Mouse (Mus musculus) frontal cortex, adult 2 months (tissue): ENCODE data around the gene Rsad2. TPM values are rescaled to one million over a fixed set of nuclear protein-coding genes. Genes with fewer than 3 reads are reported as not detected.
"Not testable (repeated sequence)": the region's sequence is repeated elsewhere in the genome, so short reads cannot be mapped to it uniquely, and the experiment has no call there.

Source experiments
- DNase-seq, 2 experiments: peaks; one replicate each; pipeline ENCODE4 v3.0.0; 2022; ENCODE audit warnings: low spot score in 1 of 2; ENCODE audit errors: extremely low spot score in 1 of 2
- polyA plus RNA-seq: library from polyadenylated mRNA; depleted of rRNA; stranded (reverse); fragments of >200 nt; gene quantifications from 2 replicates; pipeline ENCODE4 v1.2.3, GENCODE M21; 2012

The Rsad2 gene
- polyA plus RNA-seq, 1 experiment, result 1.2 TPM

DNA sequence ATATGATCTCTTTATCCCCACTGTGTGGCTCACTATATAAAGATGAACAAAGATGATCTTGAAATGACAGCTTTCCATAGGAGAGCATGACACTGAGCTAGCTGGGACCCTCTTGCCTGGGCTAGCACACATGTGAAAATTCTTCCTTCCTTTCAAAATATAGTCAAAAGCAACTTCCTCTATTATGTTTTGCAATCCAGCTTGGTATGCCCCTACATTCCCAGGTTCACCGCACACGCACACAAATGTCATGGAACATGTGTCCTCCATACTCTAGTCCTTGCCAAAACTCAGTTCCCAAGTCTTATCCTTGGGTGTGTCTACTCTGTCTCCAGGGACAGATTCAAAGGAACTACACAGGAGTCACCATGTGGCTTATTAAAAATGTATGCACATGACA, 6.8 kb downstream of the Rsad2 start:
- DNase-seq, result no peak

DNA sequence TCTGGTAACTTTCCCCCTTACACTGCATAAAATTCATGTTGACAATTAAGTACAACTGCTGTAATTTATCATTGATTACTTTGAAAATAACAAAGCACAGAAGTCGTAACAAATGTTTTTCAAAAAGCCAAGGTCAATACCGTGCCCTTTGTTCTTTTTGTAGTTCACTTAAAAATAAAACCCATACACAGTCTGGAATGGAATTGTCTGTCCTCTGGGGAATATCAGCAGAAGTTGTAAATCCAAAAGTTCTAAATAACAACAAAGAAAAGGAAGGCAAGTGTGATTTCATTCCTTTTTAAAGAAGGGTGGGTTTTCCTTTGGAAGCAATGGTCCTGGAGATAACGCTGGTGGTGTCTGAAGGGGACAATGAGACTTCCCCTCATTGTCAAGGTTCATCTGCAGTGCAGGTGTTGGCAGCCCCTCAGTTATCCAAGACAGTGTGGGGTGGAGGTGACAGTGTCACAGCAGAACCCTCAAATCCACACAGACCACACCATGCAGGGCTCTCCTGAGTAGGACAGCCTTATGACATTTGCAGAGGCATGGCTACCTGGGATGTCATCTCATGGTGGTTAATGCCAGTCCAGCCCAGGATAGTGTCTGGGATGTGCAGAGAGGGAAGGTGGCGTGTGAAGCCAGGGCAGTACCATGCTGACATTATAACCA, 9.7 kb downstream of the Rsad2 start:
- no peak for DNase-seq

DNA sequence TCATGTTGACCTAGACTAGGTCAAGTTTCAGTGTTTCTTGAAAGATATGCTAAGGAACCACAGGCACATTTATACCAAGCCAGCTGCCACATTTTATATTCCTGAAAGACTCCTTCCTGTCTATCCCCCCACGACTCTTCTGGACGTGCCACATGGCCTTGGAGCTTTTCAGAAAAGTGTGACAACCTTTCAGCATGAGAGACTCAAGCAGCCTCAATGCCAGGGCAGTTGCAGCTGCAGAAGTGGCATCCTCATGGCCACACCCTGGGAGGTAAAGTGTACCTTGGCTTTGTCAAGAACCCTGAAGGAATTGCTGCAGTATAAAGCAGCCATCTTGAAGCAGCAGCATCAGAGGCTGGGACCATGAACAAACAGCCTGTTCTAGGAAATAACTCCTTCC, 11.7 kb downstream of the Rsad2 start:
- DNase-seq, result no peak

DNA sequence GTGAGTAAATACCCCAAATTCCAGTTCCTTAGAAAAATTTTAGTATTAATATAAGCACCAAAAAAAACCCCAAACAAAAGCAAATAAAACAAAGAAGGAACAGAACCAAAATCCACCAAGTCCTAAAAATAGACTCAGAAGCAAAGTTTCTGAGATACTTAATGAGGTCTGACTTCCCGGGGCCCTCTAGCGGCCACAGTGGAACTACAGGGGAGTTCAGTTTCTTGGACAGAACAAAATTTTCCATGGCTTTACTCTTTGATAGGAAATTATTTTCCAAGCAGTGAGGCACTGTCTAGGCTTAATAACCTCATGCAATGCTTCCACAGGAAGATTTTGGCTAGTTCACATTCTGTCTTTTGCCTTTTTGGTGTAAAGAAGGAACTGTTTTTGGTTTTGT, 12.2 kb downstream of the Rsad2 start:
- peak; percentile 24 to 86 for DNase-seq

DNA sequence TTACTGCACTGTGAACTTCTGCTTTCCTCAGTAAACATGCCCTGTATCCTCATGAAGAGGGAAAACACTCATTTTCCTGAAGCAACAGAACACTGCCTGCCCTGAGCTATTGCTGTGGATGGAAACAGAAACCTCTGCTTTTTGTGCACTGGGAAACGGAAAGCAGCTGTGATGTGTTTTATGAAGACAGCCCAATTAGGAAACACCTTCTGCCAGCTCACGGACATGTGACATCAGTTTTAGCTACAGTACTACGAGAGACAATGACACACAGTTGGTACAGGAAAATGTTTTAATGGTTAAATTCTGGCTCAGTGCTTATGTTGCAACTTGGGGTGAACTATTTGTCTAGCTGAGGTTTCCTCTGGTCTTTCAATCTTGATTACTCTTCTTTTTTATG, 16.9 kb downstream of the Rsad2 start:
- no peak for DNase-seq

DNA sequence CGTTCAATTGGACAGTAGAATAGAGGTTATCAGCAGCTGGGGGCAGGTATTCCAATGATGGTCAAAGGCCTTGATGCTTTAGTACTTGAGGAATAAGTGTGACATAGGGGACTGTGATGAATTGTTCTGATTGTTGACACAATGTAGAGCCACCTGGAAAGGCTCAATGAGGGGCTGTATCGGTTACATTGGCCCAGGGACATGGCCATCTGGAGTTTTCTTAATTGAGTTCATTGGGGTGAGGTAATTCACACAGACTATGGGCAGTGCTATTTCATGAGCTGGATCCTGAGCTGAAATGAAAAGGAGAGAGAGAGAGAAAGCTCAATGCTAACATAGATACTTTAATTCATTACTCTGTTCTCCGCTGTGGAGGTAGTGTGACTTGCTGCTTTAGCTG, 18.3 kb downstream of the Rsad2 start:
- no peak for DNase-seq

DNA sequence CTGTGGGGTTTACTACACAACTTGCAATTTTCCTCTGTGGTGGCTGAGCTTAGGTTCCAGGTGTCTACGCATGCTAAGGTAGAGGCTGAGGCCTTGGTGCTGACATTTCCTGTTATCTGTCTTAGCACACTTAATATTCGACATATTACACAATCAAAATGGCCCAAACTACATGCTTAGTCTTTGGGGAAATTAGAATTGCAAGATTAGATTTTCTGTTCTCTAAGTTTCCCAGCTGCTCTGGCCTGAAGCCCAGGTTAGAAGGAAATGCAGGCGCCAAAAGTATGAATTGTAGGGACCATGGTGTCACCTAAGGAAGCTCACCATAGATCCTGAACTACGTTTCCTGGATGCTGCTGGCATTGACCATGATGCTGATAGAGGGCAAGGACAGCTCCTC, 19.9 kb downstream of the Rsad2 start:
- DNase-seq, result no peak

DNA sequence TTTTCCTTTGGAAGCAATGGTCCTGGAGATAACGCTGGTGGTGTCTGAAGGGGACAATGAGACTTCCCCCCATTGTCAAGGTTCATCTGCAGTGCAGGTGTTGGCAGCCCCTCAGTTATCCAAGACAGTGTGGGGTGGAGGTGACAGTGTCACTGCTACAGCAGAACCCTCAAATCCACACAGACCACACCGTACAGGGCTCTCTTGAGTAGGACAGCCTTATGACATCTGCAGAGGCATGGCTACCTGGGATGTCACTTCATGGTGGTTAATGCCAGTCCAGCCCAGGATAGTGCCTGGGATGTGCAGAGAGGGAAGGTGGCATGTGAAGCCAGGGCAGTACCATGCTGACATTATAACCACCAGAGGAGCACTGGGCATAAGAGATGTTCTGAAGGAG, 27.5 kb downstream of the Rsad2 start:
- DNase-seq, result not testable (repeated sequence)

DNA sequence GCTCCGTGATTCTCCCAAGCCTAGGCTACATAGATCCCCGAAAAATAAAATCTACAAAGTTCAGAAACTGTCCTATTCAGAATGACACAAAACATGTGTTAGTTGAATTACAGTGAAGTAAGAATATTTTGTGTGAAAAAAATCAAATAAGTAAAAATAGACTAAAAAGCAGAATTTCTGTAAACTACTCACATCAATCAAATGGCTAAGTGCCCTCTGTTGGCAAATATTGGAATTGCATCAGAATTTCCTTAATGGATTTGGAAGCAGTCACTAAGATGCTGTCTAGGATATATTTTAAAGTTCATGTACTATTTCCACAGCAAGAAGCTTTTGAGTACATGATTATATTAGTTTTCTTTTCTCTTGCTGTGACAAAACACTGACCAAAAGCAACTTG, 31.4 kb downstream of the Rsad2 start:
- DNase-seq, result peak in 1 of 2 experiments; percentile 81

DNA sequence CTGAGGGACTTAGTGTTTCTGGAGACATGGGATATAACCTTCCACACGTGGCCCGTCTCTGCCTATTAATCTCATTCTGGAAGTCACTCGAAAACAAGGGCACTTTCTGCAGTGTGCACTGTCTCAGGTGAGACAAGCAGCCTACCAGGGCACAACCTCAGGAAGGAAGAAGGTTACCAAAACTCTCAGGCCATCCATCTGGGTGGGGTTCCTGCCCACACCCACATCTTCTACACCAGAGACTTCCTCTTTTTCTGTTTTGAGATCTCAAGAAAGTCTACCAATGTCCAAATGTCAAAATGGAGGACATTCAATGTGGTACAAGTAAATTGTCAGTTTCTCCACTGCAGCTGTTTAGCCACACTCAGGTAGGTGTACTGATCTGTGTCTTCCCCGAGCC, 37.9 kb downstream of the Rsad2 start:
- DNase-seq, result no peak

DNA sequence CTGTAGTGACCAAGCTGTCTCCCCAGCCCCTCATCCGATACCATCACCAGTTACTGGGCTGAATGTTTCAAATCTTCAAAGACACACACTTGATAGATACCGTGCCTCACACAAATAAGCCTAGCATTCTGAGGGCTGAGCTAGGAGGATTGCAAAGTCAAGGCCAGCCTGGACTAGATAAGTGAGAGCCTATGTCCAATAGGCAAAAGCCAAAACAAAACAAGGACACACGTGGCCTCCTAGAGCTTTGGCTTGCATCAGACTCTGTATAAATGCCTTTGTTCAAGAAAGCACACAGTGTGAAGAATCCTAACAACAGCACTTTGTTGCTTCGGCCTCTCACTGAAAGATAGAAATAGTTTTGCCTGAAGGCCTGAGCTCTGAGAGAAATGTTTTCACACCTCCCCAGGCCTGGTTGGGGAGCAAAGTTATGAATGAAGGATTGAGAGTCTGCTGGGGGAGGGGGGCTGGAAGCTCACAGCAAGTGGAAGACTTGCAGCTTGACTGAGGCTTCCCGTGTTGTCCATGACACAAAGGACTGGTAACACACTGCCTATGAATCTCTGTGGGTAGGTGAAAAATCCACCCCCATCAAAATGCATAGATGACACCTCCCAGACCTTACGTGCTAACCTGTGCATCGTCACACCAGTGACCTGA, 39.5 kb downstream of the Rsad2 start:
- no peak for DNase-seq

DNA sequence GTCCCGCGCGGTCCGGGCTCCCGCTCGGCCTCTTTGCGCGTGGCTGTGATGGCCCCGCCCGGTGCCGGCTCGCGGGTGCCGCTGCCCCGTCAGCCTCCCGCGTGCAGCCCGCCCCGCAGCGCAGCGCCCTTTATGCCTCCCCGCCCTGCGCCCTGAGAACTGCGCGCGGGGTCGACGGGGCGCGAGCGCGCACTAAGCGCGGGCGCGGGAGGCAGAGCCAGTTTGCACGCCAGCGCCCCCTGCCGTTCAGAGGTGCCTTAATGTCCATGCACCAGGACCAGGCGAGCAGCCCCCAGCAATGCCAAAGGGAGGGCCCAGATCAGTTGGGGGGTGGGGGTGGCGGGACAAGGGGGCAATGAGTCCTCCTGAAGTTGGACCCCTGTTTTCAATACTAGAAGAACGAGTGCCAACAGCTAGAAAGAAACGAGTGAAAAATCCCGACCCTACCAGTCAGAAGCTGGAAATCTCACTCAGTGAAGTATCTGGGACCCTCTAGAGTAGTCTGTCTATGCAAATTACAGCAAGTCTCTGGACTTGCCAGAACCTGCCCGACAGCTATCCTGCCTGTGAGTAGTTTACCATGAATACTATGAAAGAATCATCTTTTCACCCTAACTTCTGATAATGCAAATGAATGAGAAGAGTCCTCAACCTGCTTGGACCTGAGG, 41.0 kb downstream of the Rsad2 start, which contains the start of gene Rnf144a:
Gene Rnf144a, minus strand, starts transcription at position 151 of the 668 bp plus-strand sequence.
- peak; percentile 78 to 97 for DNase-seq

DNA sequence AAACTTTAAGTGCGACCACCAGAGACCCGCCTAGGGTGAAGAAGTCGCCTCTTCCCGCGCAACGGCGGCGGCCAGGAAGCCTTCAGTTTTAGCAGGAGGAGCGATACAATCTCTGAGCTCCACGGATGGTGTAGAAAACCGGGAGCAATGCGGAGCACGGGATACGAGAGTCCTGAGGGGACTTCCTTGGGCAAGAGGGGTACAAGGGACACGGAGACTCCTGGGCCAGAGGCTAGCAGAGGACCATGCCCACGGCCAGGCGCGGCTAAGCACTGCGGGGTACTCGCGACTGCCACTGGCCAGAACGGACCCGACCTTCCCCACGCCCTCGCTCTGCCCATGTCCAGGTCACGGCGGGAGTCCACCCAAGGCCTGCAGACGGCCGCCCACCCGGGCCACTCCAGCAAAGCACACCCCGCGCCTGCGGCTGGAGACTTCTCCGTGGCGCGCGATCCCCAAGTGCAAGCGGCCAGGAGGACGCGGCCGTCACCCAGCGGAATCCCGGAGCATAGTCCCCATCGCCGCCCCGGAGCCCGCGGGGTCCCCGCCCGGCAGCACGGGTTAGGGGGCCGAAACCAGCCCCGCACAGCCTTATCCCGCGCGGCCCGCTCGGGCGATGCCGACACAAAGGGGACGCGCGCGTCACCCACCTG, 41.7 kb downstream of the Rsad2 start:
- no peak for DNase-seq

DNA sequence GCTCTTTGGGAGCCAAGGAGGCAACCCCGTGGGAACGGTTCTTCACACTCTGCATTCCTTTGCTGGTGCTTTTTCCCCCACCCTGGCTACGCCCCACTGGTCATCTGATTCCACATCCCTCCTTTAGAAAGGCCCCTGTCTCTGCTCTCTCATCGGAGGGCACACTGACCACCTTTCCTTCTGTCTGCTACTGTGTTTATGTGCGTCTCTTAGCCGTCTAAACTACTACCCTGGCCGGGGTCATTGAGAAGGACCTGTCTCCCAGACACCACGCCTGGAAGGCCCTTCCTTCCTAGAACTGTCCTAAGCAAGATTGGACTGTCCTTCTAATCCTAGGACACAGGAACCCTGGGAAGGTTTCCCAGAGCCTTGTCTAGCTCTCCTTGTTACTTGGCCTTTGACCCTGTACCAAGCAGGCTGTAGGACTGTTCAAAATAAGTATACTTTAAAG, 42.3 kb downstream of the Rsad2 start:
- DNase-seq, result no peak

DNA sequence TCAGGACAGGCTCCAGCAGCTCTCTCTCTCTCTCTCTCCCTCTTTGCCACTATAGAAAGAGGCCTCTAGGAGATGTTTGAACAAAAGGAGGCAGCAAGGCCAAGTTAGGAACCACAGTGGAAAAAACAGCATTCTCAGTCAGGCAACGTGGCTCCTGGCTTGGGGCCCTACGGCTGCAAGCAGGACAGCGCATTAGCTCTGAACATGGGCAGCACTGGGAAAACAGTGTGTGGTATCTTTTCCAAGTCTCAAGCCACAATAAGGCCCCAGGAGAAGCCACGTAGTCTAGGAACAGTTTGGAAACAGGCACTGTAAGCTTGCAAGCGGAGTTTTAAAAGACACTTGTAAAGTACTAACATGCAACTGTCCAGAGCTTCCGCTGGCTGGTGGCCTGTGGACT, 43.5 kb downstream of the Rsad2 start:
- DNase-seq, result no peak

DNA sequence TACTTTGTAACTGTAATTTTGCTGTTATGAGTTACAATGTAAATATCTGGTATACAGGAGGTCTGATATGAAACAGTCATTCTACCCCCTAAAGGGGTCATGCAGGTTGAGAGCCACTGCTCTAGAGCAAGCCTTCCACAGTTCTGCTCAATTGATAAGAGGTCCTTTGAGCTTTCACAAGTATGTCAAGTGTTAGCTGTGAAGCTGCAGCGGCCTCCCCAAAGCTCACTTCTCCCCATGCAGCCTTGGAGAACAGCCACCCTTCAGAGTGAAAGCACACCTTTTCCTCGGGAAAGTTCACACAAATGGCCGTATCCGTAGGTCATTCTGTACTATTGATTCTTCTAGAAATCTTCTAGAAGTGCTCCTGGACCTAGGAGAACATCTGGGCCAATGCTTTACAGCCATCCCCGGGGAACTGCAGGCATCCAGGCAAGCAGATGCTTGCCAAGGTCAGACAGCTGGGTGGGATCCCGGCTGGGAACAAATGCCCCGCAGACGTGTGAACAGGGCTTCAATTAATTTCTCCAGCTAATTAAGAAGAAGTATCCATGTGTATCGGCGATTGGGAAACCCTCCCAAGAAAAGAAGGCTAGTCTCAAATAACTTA, 44.3 kb downstream of the Rsad2 start:
- no peak for DNase-seq

DNA sequence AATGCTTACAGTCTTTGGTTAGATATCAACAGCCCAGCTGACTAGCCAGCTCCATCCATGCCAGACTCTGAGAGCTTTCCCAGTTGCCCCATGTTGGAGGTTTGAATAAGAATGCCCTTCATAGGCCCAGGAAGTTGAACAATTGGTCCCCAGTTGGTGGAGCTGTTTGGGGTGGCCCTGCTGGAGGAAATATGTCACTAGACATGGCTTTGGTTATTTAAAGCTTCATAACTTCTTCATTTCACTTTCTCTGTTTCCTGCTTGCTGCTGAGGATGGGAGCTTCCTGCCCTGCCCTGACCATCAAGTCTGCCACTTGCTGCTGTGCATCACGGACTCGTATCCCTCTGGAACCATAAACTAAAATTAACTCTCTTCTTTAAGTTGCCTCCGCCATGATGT, 45.8 kb downstream of the Rsad2 start:
- DNase-seq, result no peak

DNA sequence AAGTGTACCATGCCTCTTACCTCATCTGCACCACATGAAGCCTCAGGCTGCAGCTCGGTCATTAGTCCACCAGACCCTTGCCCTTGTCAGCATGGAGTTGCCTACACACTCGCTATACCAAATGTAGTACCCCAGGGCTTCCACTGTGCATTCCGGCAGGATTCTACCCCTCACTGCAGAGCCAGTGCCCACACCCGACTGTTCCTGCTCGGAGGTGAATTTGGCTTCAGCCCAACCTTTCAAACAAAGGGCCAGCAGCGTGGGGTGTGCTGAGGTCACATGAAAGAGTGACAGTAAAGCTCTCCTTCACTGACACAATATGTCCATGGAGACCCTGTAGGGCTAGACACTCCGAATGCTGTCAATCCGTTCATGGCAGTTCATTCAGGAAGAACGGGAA, 47.5 kb downstream of the Rsad2 start:
- DNase-seq, result no peak

DNA sequence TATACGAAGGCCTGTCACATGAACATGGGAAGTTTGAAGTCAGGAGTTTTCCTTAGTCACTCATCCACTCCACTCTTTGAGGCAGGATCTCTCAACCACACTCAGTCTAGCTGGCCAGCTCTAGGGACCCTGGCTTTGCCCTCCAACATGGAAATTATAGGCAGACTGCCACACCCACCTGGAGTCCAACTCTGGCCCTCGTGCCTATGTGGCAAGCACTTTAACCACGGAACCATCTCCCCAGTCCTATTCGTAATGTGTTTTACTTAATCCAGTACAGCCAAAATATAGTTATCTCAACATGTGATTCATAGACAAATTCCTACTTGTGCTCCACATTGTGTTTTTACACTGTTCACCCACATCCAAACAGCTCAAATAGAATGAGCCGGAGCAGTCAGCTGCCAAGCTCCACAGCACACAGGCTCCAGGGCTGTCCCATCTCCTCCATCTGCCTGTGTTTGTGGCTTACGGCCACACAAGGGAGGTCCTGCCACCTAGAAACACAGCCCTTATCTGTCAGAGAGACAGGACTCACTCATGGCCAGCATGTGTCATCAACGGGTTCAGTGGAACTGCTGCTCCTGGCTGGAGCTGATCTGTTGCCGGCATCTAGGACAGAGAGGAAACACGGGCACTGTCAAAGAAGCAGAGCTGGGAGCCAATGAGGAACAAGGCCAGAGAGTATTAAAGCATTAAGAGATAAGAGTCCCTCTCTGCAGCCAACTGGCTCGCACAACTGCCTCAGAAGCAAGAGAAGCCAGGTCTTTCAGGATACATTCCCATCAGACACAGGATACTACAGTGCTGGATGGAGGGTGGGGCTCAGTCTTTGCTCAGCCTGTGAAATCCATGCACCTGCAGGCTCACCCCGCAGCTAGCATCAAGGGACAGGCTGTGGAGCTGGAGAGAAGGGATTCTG, 51.2 kb downstream of the Rsad2 start:
- peak in 1 of 2 experiments; percentile 61 for DNase-seq
